In genomic region chr10:69744181-69744580, GRCm38 (mm10) we compare ENCODE assay signal across 10 mouse cellular contexts.
DNase-seq lines count a peak whose midpoint lies in the region; ATAC-seq lines count a peak whose summit lies in the region.
"Had no signal": no experiment of that assay in that cellular context is flagged by ENCODE, and none has a peak within 500 bp of the region (broad histone marks: within the 10 kb centered on the region; RNA-seq: fewer than 3 reads in every experiment).

No protein-coding gene starts in this region.

- peak; percentile 86 for DNase-seq in left cerebral cortex, postnatal 4 days
- DNase-seq in left cerebral cortex, postnatal 14 days (ENCODE audit: low spot score in 2 of 2) = no peak
- peak; percentile 28 to 35 for DNase-seq in cerebellum, postnatal 36 days
- DNase-seq in midbrain, embryonic 14.5 days = peak; percentile 63
- DNase-seq in adrenal gland, adult 2 months = no peak
- no peak for DNase-seq in retina, postnatal 1 day
- DNase-seq: kidney, postnatal 4 days had no signal

- no peak overlapping the region for H3K4me3 ChIP-seq in hindbrain, embryonic 13.5 days
- H3K4me3 ChIP-seq in midbrain, embryonic 14.5 days (replicated peaks; ENCODE audit: low read depth, low read length) = no peak overlapping the region
- no peak overlapping the region for H3K4me3 ChIP-seq in kidney, embryonic 16.5 days (ENCODE audit: low read length)
- H3K4me3 ChIP-seq: erythroblast, embryonic 14.5 days had no signal

- no peaks in the 10 kb centered on the region for H3K27me3 ChIP-seq in hindbrain, embryonic 13.5 days
- no peaks in the 10 kb centered on the region for H3K27me3 ChIP-seq in midbrain, embryonic 14.5 days (ENCODE audit: control insufficient read depth, insufficient read depth, low read length)
- H3K27me3 ChIP-seq in kidney, embryonic 16.5 days (ENCODE audit: insufficient read depth, low read length) = no peaks in the 10 kb centered on the region

- H3K9me3 ChIP-seq in hindbrain, embryonic 13.5 days = no peaks in the 10 kb centered on the region
- H3K9me3 ChIP-seq in midbrain, embryonic 14.5 days (ENCODE audit: control insufficient read depth, low read length) = no peaks in the 10 kb centered on the region
- H3K9me3 ChIP-seq in kidney, embryonic 16.5 days (ENCODE audit: low read length) = no peaks in the 10 kb centered on the region

- H3K9ac ChIP-seq in hindbrain, embryonic 13.5 days = no peak overlapping the region
- H3K9ac ChIP-seq in midbrain, embryonic 14.5 days (replicated peaks; ENCODE audit: low read length) = no peak overlapping the region
- H3K9ac ChIP-seq in kidney, embryonic 16.5 days (replicated peaks; ENCODE audit: low read length) = no peak overlapping the region; the same call in 1 of the 2 replicates

- WGBS in hindbrain, embryonic 13.5 days = 29% methylated on average over 8 of the region's 8 CpGs
- WGBS in midbrain, embryonic 14.5 days = 27% methylated on average over 8 of the region's 8 CpGs
- whole genome bisulfite sequencing in kidney, embryonic 16.5 days = 39% methylated on average over 8 of the region's 8 CpGs

- H3K36me3 ChIP-seq in hindbrain, embryonic 13.5 days = no peaks in the 10 kb centered on the region
- no peaks in the 10 kb centered on the region for H3K36me3 ChIP-seq in midbrain, embryonic 14.5 days (ENCODE audit: control insufficient read depth, insufficient read depth, low read length)
- no peaks in the 10 kb centered on the region for H3K36me3 ChIP-seq in kidney, embryonic 16.5 days (ENCODE audit: insufficient read depth, low read length)

- peaks cover 82% of the 10 kb centered on the region for H3K4me1 ChIP-seq in hindbrain, embryonic 13.5 days (replicated peaks)
- H3K4me1 ChIP-seq in midbrain, embryonic 14.5 days (ENCODE audit: control insufficient read depth, insufficient read depth, low read length) = peaks cover 42% of the 10 kb centered on the region
- peaks cover 20% of the 10 kb centered on the region for H3K4me1 ChIP-seq in kidney, embryonic 16.5 days (ENCODE audit: insufficient read depth, low read length)

- peak; percentile 27; the same call in 1 of the 2 replicates for ATAC-seq in hindbrain, embryonic 13.5 days (ENCODE audit: low FRiP score)
- peak; percentile 46; the same call in 1 of the 2 replicates for ATAC-seq in midbrain, embryonic 14.5 days (ENCODE audit: low FRiP score, low TSS enrichment)
- no peak for ATAC-seq in kidney, embryonic 16.5 days (ENCODE audit: low FRiP score, low TSS enrichment)

- no peak overlapping the region for H3K4me2 ChIP-seq in hindbrain, embryonic 13.5 days
- H3K4me2 ChIP-seq in midbrain, embryonic 14.5 days (ENCODE audit: low read length) = no peak overlapping the region
- H3K4me2 ChIP-seq in kidney, embryonic 16.5 days (replicated peaks; ENCODE audit: low read depth, low read length) = no peak overlapping the region

- intact Hi-C loops in left cerebral cortex, postnatal 4 days (cut with DNase I) = no loop called here
- intact Hi-C loops in left cerebral cortex, postnatal 14 days (cut with DNase I) = no loop called here

- peak overlapping the region; percentile 86 for H3K27ac ChIP-seq in hindbrain, embryonic 13.5 days
- peak overlapping the region; percentile 52; the same call in 1 of the 2 replicates for H3K27ac ChIP-seq in midbrain, embryonic 14.5 days (replicated peaks; ENCODE audit: low read depth, low read length)
- no peak overlapping the region for H3K27ac ChIP-seq in kidney, embryonic 16.5 days (ENCODE audit: low read length)

Comparison
In these comparisons a context has a peak if more than half of its experiments do, and no peak if none do; other contexts are left out.
1. DNase-seq: peak in left cerebral cortex, postnatal 4 days (single experiment), cerebellum, postnatal 36 days (2 of 2) and midbrain, embryonic 14.5 days (single experiment); none in left cerebral cortex, postnatal 14 days (0 of 2), adrenal gland, adult 2 months (single experiment) and retina, postnatal 1 day (single experiment).